Mouse (Mus musculus): ENCODE measurements at regions not wholly inside any gene's neighbourhood (a gene's known extent, or its start where the extent isn't known, plus 50 kb on each side); places are given as distances from the start of the nearest gene placed in this dataset.
A peak's percentile ranks its signal among the peaks of the same experiment; 100 is the strongest.

- Histone ChIP-seq H3K27me3 (replicated peaks; ENCODE audit: low read depth, poor library complexity, severe bottlenecking) (no peaks in the 10 kb centered on the region), H3K27ac (replicated peaks) (no peak overlapping the region), H3K36me3 (replicated peaks) (no peaks in the 10 kb centered on the region), H3K4me1 (peaks cover 6% of the 10 kb centered on the region), H3K9me3 (no peaks in the 10 kb centered on the region), H3K4me3 (no peak overlapping the region)
- 87% methylated on average over 3 of the region's 3 CpGs for WGBS
- no peak for DNase-seq (ENCODE audit: low spot score)
Observed at GRCm38 (mm10) chr10:97387196-97387876, 92.1 kb upstream of the Dcn start.

- Histone ChIP-seq H3K9me3 (no peaks in the 10 kb centered on the region), H3K27me3 (replicated peaks; ENCODE audit: low read depth, poor library complexity, severe bottlenecking) (no peaks in the 10 kb centered on the region), H3K36me3 (replicated peaks) (no peaks in the 10 kb centered on the region), H3K27ac (replicated peaks) (no peak overlapping the region), H3K4me1 (peaks cover 6% of the 10 kb centered on the region), H3K4me3 (no peak overlapping the region)
- no peak for DNase-seq (ENCODE audit: low spot score)
- WGBS, result 56% methylated on average over 7 of the region's 7 CpGs
Observed at GRCm38 (mm10) chr10:97389647-97390590, 89.5 kb upstream of the Dcn start.

- WGBS, result 72% methylated on average over 9 of the region's 9 CpGs
- DNase-seq (ENCODE audit: low spot score), result no peak
- Histone ChIP-seq H3K9me3 (no peaks in the 10 kb centered on the region), H3K4me3 (no peak overlapping the region), H3K27me3 (replicated peaks; ENCODE audit: low read depth, poor library complexity, severe bottlenecking) (no peaks in the 10 kb centered on the region), H3K27ac (replicated peaks) (no peak overlapping the region), H3K36me3 (replicated peaks) (no peaks in the 10 kb centered on the region), H3K4me1 (0 out of 2 replicates have a peak, but pooled peaks cover 6% of the 10 kb centered on the region)
Observed at GRCm38 (mm10) chr10:97397062-97397771, 82.2 kb upstream of the Dcn start.

GRCm38 (mm10) chr10:97397896-97398295, 81.5 kb upstream of the Dcn start:
- Histone ChIP-seq H3K4me3 (no peak overlapping the region), H3K36me3 (replicated peaks) (no peaks in the 10 kb centered on the region), H3K27me3 (replicated peaks; ENCODE audit: low read depth, poor library complexity, severe bottlenecking) (no peaks in the 10 kb centered on the region), H3K4me1 (0 out of 2 replicates have a peak, but pooled peaks cover 6% of the 10 kb centered on the region), H3K9me3 (no peaks in the 10 kb centered on the region), H3K27ac (replicated peaks) (no peak overlapping the region)
- no peak for DNase-seq (ENCODE audit: low spot score)
- WGBS, result 86% methylated on average over 2 of the region's 2 CpGs

- no peak for DNase-seq (ENCODE audit: low spot score)
- Histone ChIP-seq H3K4me1 (no peaks in the 10 kb centered on the region), H3K27me3 (replicated peaks; ENCODE audit: low read depth, poor library complexity, severe bottlenecking) (no peaks in the 10 kb centered on the region), H3K36me3 (replicated peaks) (no peaks in the 10 kb centered on the region), H3K9me3 (no peaks in the 10 kb centered on the region), H3K27ac (replicated peaks) (no peak overlapping the region), H3K4me3 (no peak overlapping the region)
- WGBS, result 85% methylated on average over 2 of the region's 2 CpGs
Observed at GRCm38 (mm10) chr10:97402524-97402923, 76.9 kb upstream of the Dcn start.

- H3K27ac ChIP-seq (replicated peaks), result no peak overlapping the region
- no peak overlapping the region for H3K4me3 ChIP-seq
- WGBS, result 68% methylated on average over 2 of the region's 2 CpGs
Observed at GRCm38 (mm10) chr10:97404076-97404787, 75.2 kb upstream of the Dcn start.

GRCm38 (mm10) chr10:97409181-97409581, 70.2 kb upstream of the Dcn start:
- peaks cover 13% of the 10 kb centered on the region for H3K4me1 ChIP-seq
- DNase-seq (ENCODE audit: low spot score), result peak; percentile 64
- no peak overlapping the region for H3K4me3 ChIP-seq
- WGBS, result 14% methylated on average over 1 of the region's 1 CpGs
- no peaks in the 10 kb centered on the region for H3K27me3 ChIP-seq (replicated peaks; ENCODE audit: low read depth, poor library complexity, severe bottlenecking)
- H3K27ac ChIP-seq (replicated peaks), result no peak overlapping the region
- H3K36me3 ChIP-seq (replicated peaks), result no peaks in the 10 kb centered on the region
- H3K9me3 ChIP-seq, result no peaks in the 10 kb centered on the region

More at GRCm38 (mm10) chr10:97404076-97404787, 75.2 kb upstream of the Dcn start:
- Histone ChIP-seq H3K36me3 (replicated peaks) (no peaks in the 10 kb centered on the region), H3K9me3 (no peaks in the 10 kb centered on the region), H3K27me3 (replicated peaks; ENCODE audit: low read depth, poor library complexity, severe bottlenecking) (no peaks in the 10 kb centered on the region), H3K4me1 (peaks cover 4% of the 10 kb centered on the region)
- DNase-seq (ENCODE audit: low spot score), result no peak

- Histone ChIP-seq H3K9me3 (no peaks in the 10 kb centered on the region), H3K27ac (replicated peaks) (no peak overlapping the region; the same call in 1 of the 2 replicates), H3K36me3 (replicated peaks) (no peaks in the 10 kb centered on the region), H3K4me3 (no peak overlapping the region), H3K4me1 (peaks cover 13% of the 10 kb centered on the region), H3K27me3 (replicated peaks; ENCODE audit: low read depth, poor library complexity, severe bottlenecking) (no peaks in the 10 kb centered on the region)
- no peak for DNase-seq (ENCODE audit: low spot score)
- 40% methylated on average over 1 of the region's 1 CpGs for WGBS
Observed at GRCm38 (mm10) chr10:97409909-97410308, 69.5 kb upstream of the Dcn start.

GRCm38 (mm10) chr10:97422579-97422978, 56.8 kb upstream of the Dcn start:
- WGBS, result 51% methylated on average over 1 of the region's 1 CpGs
- Histone ChIP-seq H3K4me1 (peaks cover 7% of the 10 kb centered on the region), H3K9me3 (no peaks in the 10 kb centered on the region), H3K27me3 (replicated peaks; ENCODE audit: low read depth, poor library complexity, severe bottlenecking) (no peaks in the 10 kb centered on the region), H3K4me3 (no peak overlapping the region), H3K27ac (replicated peaks) (no peak overlapping the region), H3K36me3 (replicated peaks) (no peaks in the 10 kb centered on the region)
- DNase-seq (ENCODE audit: low spot score), result no peak

GRCm38 (mm10) chr10:97423039-97423700, 56.2 kb upstream of the Dcn start:
- Histone ChIP-seq H3K4me3 (no peak overlapping the region), H3K27ac (replicated peaks) (no peak overlapping the region), H3K27me3 (replicated peaks; ENCODE audit: low read depth, poor library complexity, severe bottlenecking) (no peaks in the 10 kb centered on the region), H3K4me1 (peaks cover 7% of the 10 kb centered on the region), H3K36me3 (replicated peaks) (no peaks in the 10 kb centered on the region), H3K9me3 (no peaks in the 10 kb centered on the region)
- 43% methylated on average over 4 of the region's 4 CpGs for WGBS
- DNase-seq (ENCODE audit: low spot score), result no peak
